Mouse (Mus musculus) 3T3-L1 (cell line): ENCODE data around the gene Has3.

Source experiments
- DNase-seq: peaks from one replicate; pipeline ENCODE4 v3.0.0-alpha.2; 2015; ENCODE audit warnings: low read depth, low spot score

The Has3 gene

DNA sequence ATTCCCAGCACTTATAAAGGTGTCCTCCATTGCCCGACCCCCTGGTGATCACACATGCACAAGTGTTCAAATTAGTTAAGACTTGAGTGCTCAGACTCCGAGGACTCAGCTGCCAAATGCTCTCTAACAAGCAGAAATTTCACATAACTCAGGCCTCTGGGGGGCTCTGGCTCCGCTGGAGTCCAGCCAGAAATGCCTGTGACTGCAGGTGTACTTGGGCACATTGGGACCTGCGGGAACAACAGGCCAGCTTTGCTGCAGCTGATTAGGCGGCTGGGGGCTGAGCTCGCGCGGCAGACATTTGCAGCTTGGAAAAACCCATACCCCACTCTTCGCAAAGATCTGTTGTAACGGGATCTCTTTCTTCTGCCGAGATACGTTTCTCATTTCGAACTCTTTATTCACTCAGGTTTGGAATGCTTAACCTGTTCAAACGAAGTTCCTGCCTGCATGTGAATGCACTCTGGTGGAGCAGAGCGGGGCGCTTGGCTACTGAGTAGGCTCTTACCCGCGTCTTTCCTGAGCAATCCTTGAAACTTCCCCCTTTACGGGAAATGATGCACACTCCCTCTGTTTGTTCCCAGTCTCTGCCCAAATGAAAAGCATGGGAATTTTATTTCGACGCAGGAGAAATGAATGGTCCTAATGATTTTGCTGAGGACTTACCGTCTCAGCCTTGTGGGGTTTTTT lies 62.5 kb downstream of the Has3 start:
- DNase-seq: no peak

DNA sequence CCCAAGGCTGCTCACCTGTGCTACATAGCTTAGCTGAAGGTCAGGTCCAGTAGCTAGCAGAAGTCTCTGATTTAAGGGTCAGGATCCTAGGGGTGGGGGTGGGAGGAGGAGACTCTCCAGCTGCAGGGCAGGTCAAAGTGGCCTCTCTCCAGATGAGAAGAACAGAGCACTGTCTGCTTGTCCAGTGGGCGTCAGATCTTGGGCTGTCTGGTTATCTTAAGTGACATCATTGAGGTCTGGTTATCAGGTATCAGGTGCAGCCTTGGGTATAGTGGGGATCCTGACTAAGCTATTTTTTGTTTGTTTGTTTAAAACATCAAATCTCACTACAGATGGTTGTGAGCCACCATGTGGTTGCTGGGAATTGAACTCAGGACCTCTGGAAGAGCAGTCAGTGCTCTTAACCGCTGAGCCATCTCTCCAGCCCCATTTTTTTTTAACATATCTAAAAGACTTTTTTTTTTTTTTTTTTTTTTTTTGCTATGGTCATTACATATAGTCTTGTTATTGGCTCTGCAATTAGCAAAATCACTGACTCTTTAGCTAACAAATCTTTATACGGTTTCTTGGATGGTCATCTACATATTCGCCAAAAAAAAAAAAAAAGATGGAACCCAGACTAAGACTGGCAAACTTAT lies 63.6 kb downstream of the Has3 start:
- DNase-seq: no peak
